Mouse (Mus musculus): ENCODE measurements around the gene Uqcr10.

DNA sequence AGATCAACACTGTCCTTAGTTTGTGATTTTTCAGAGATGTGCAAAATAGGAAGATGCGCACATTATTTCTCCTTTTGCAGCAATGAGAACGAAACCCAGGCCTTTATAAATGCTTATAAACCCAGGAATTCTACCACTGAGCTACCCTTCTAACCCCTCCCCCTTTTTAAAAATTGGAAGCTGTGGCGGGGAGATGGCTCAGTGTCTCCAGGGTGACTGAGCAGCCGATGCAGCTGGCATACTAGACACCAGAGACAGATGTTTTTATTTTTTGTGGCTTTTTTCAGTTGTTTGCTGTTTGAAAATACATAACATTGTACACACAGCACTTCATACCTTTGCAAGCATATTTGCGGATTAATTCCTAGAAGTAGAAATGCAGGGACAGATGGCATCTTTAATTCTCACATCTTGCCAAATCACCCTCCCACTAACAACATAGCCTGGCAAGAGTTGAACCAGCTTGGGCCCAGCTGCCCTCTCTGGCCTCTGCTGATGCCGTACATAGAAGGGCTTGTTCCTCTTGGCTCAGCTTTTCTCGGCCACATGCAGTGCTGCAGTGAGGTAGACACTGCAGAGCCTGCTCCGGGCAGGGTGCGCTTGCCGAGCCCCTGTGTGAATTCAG, 42.2 kb downstream of the Uqcr10 start:
- TF ChIP-seq CTCF (IDR thresholded peaks at IDR 0.05; ENCODE audit: control insufficient read depth, insufficient read depth, insufficient replicate concordance, low read depth, low read length) = no peak
- no peak for TF ChIP-seq POLR2A (IDR thresholded peaks at IDR 0.05; ENCODE audit: control insufficient read depth, low read depth, low read length)
